Mouse (Mus musculus) left cerebral cortex, adult 9 months (tissue): Measurements from ENCODE around the gene Xiap.

Experiments
- DNase-seq, 2 experiments: peaks; one replicate each; pipeline ENCODE4 v3.0.0; 2022; ENCODE audit warnings: low spot score in 2 of 2

The Xiap gene

DNA sequence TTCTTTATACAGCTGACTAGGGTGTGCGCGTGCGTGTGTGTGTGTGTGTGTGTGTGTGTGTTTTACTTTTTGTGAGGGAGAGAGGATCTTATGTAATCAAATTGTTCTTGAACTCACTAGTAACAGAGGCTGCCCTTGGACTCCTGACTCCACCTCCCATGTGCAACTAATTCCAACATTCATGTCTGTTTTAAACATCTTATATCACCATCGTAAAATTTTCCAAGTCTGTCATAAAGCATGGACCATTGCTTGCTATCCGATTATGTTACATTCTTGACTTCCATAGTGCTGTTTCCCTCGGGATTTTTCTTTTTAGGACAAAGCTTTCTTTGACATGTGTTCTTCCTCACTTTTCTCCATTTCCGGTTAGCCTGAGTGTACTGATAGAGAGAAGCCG is 28.3 kb downstream of the Xiap start:
- DNase-seq = no peak

DNA sequence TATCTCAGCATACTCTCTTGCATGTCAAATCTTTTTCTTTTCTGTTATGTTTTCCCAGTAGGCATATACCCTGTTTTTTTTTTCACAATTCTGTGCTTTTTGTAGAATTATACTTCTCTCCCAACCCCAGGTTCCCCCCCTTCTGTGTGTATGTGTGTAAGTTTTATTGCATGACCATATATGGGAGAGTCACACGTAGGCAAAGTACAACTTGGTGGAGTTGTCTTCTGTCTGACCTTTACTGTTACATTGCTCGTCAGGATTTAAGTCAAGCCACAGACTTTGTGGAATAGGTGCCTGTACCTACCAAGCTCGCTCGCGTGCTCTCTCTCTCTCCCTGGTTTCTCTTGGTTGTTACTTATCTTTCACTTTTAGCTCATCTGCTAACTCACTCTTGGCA is 28.7 kb downstream of the Xiap start:
- no peak for DNase-seq

DNA sequence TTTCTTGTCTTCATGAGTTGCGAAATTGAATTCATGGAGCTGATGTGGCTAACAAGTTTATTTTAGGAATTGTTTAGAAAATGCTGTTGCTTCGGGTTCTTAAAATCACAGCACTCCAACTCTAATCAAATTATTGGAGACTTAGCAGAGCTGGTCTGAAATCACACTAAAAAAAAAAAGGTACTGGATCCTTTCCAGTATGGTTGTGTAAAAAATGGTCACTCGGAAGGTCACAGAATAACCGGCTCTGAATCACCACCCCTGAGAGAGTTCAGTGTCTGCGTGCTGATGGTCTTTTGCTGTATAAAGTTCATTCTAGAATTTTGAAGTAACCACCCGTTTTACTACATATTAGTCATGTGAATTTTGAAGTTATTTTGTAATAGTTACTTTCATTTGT is 47.7 kb downstream of the Xiap start:
- no peak for DNase-seq

DNA sequence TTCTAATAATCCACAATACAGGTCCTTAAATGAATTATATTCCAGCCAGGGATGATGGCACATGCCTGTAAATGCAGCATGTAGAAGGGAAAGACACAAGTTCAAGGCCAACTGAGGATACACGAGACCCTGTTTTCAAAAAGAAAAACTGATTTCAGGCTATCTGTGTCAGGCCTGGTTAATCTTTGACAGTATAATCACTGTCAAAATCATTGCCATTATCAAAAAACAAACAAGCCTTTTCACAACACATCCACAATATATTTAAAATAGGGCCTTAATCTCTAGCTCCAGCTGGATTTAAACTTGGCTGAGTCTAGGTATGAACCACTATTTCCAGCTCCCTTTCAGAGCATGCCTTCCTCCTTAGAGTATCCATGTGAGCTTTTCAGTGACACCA is 51.1 kb downstream of the Xiap start:
- no peak for DNase-seq

DNA sequence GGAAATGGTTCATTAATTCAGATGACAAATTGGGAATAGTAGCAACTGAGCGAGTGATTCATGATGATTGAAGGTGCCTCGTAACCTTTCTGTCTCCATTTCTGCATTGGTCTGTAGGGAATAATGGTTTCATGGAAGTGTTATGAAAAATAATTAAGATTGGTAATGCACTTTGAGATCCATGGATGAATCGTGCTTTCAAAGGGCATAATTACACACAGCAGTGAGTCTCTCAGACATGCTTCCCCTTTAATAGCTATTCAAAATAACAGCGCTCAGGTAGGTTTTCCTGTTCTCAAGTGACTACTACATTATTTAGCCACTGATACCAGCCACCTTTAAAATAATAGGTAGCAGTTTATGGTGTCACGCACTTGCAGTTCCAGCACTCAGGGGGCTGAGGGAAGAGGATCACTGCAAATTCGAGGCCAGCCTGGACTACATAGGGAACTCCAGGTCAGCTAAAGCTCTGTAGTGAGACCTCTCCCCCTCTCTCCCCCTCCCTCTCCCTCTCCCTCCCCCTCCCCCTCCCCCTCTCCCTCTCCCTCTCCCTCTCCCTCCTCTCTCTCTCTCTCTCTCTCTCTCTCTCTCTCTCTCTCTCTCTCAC is 60.1 kb downstream of the Xiap start:
- no peak for DNase-seq

DNA sequence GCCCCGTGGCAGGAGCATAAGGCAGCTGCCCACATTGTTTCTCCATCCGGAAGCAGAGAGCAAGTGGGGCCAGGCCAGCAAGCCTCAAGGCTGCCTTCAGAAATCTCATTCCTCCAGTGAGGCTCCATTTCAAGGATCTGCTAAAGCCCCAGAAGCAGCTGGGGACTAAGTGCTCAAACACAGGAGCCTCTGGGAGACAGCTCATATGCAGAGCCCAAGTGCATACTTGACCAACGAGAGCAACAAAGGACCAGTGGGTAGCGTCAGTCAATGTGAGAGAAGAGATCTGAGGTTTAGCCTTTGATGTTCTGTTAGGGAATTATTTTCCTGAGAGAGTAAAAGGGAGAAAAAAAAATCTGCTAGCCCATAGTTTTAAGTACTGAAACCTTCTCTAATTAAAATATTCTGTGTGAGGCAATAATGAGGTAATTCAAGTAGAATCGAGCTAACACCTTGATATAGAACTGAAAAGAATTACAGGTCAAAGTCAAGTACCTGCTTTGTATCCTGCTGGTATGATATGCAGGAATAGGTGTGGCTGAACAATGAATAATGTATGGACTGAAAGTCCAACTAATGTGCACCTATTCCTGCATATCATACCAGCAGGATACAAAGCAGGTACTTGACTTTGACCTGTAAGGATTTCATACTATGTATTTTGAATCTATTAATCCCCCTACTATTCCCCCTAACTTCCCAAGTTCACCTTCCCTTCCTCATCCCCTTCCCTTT is 65.7 kb downstream of the Xiap start:
- no peak for DNase-seq

DNA sequence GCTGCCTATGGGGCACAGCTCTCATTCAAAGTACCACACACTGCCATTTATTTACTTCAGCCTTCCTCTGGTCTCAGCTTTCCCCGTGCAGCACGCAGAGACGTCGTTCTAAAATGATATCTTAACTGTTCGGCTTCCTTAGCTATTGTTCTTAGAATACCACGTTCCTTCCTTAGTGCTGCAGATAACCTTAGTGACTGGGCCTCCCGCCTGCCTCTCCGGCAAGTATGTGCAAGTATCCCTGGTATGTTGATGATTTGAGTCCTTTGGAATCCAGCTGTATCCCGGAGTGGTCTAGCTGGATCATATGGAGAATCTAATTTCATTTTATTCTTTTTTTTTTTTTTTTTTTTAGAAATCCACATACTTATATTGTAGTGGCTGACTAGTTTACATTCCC is 80.4 kb downstream of the Xiap start:
- no peak for DNase-seq

DNA sequence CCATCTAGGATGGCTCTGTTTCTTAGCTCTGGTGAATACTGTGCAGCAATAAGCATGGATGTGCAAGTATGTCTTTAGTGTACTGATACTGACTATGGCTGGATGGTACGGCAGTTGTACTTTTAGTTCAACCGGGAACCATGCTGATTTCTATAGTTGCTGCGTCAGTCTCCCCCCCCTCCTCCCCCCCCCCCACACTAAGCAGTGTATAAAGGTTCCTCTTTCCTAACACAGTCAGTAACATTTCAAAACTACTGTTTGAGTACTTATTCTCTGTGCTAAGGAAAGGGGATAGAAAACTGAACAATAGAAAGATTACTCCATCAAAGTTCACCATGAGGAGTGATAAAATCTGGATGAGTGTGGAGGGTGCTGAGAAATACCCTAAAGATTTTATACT is 83.1 kb downstream of the Xiap start:
- no peak for DNase-seq

DNA sequence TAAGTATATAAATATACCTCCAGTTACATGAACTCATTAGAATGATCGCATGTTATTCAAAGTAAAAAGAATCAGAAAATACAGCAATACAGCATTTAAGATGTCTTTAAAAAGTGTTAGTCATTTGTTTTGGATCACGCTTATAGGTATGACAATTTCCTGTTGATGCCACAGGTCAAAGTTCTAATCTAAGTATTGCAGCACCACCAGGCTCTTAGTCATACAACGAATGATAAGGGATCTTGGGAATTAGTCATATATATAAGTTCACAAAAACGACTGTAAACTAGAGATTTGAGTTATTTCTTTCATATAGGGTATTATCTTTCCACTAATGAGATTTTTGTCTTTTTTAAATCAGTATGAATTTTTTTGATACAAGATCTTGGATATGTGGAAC is 84.5 kb downstream of the Xiap start:
- DNase-seq = no peak

DNA sequence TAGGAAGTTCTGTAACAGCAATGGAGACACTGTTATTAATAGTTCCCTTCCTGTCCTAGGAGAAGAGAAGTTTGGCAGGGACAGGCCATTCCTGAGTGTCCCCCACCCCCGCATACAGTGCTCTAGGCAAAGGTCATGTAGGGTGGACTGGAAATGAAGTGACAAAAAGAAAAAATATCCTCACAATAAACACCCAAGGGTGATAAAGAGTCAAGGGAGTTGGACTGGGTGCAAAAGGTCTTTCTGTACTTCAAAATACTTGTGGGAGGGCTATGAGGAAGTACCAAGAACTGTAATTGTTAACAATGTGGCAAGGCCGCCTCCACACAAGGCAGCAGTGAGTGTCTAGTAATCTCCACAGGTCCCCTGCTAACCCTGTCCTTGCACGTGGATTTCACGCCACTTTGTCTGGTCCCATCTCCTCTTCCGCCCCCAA is 88.6 kb downstream of the Xiap start:
- no peak for DNase-seq

DNA sequence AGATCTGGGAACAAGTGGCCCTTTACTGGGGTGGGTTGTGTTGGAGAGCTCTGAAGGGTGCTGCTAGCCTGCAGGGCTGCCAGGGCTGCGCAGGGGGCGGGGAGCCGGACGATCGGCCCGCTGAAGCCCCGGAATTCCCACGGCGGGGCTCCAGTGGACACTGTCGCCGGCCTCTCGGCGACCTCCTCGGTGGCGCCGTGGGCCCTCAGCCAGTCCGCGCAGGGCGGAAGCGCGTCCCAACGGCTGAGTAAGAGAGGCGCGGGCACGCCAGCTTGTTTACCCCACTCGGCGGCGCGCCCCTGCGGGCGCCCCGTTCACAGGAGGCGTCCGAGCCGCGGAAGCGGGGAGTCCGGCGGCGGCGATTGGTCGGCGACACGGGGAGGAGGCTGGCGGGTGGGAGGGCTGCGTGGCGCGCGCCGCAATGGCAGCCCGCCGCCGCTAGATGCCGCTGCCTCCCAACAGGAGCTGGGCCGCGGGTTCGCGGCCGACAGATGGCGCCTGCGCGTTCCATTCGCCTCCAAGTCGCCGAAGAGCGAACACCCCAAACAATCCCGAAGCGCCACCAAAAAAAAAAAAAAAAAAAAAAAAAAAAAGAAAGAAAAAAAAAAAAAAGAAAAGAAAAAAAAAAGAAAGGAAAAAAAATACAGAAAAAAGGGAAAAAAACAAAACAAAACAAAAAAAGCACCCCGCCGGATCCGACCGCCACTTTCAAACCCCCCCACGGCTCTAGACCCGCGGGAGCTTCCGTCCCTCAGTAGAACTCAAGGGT is 89.5 kb downstream of the Xiap start, which contains the start of gene Stag2:
Gene Stag2, plus strand, starts transcription at position 530 of the 769 bp plus-strand sequence.
- DNase-seq = peak; percentile 50 to 79

DNA sequence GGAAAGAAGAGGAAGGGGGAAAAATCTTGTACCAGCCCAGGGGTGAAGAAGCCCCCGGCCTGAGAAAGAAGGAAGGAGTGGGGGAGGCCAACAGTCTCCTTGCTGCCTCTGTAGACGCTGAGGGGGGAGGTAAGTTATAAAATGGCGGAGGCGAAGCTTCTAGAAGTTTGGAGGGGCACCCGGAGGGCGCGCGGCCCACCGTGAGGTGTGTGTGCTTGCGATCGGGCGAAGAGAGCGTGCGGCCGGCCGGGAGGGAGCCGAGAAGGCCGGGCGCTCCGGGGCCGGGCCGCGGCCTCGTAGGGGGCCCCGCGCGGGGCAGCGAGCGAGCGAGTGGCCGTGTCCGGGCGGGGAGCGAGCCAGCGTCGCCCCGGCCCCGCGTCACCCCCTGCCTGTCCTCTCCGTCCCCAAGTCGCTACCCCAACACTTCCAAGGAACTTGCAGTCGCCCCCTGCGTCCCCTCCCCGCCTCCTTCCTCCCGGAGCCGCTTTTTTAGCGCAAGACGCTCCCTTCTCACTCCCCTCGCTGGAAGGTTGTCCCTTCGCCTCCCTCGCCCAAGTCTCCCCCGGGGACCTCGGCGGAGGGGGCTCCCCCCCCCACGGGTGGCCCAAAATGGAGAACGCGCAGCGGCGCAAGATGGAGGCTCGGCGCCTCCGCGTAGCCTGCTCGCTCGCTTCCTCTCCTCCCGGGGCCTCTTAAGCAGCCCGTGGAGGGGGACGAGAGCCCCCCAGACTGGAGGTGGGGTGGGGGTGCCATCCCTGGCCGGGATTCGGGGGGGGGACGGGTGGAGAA is 90.3 kb downstream of the Xiap start:
- peak in 1 of 2 experiments; percentile 12 for DNase-seq

DNA sequence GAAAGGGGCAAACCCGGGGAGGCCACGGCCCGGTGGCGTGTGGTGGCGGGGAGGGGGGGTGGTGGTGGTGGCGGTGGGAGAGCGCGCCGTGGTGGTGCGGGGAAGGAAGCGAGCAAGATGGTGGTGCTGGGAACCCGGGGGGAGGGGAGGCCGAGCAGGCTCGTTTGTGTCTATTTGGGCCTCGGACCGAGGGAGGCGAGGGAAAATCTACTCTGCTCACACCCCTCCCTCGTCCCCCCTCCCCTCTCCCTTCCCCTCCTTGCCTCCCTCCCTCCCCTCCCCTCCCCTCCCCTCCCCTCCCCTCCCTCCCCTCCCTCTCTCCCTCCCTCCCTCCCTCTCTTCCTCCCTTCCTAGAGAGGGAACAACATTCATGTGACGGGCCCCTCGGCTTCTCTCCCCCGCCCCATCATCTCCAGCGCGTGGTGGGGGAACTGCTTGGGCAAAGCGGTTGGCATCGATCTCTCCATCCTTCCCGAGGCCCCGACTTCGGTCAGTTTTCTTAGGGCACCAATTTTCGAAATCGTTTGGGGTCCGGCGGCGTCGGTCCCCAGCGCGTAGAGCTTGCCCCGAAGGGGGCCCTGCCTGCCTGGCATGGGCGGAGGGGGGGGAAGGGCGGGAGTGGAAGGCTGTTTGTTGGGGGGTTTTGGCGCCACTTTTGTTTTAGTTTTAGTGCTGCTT is 91.0 kb downstream of the Xiap start:
- DNase-seq = peak in 1 of 2 experiments; percentile 61

DNA sequence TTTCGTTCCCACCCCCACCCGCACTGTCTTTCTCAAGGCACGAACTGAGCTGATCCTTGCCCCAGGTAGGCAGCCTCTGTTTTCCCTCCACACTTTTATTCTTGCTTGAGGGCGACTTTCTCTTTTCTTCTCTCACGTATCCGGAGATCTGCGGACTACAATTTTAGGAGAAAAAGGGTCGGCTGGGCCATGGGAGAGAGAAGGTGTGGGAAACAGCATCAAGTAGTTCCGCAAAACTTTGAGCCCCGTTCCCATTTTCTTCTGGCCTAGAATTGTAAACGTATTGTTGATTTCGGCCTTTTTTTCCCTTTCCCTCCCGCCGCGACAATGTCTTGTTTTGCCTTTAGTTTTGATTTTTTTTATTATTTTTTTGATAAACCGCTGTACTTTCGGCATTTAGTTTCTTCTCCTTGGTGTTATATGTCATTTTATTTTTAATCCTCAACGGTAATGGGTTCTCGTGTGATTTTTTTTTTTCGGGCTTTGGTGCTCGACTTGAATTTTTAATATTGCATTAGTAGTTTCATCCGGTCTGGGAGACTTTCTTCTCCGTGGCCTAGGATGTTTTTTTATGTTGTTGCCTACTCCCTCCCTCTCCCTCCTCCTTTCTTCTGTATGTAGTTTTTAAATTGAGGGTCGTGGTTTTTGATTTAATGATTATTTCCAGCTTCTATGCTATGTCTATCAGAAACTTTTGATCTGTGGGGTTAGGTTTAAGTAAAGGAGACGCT is 91.7 kb downstream of the Xiap start:
- DNase-seq = no peak

DNA sequence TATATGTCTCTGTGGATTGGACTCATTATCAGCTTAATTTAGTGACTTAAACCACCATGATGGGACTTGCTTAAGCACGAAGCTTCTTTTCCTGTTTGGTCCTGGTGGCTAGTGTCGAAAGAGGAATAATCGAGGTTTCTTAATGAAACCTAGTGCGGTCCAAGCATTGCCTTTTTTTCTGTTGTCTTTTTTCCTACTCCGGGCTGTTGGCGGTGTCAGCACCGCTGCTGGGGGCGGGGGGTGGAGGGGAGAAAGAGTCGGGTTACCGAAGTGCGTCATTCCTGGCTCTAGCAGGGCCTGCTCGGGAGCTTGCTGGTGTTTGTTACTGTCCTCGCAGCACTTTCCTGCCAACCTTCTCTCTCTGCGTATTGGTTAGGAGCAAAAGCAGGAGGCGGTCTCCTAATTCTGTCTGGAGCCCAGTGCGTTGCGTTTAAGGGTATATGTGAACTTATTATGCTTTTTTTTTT is 92.5 kb downstream of the Xiap start:
- DNase-seq = peak; percentile 44 to 72

DNA sequence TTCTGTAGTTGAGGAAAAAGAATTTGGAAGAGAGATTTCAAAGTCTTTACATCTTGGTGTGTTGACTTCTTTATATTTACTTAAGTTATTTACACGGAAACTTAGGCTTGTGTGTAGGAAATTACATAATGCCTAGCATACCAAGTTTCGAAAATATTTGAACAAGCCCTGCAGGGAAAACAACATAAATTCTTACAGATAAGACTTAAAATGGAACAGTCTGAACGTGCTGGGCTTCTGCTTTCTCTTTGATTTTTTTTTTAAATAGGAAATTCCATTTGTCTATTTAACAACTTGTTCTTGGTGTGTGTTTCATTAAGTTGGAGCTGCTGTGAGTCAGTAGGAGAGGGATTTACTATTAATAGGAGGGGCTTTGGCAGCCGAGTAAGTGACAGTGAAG is 93.6 kb downstream of the Xiap start:
- DNase-seq = no peak
